Mouse (Mus musculus) embryonic facial prominence, embryonic 12.5 days (tissue): ENCODE measurements around the gene Myh3. TPM values are rescaled to one million over a fixed set of nuclear protein-coding genes. Genes with fewer than 3 reads are reported as not detected.

ENCODE experiments used
- ATAC-seq: fragments of 200-750 bp; cut with Nextera tagmentation; 2 replicates; pipeline ENCODE4 v1.8.0; 2017; ENCODE audit not compliant: insufficient number of reproducible peaks, insufficient read depth, low FRiP score, low TSS enrichment
- H3K27ac ChIP-seq: fragments of 300-500 bp; sonication (generic); 2 replicates; pipeline ENCODE4 v1.5.1; 2016; ENCODE audit warnings: mild to moderate bottlenecking
- H3K27me3 ChIP-seq: fragments of 300-500 bp; sonication (generic); 2 replicates; pipeline ENCODE4 v1.6.1; 2016; ENCODE audit warnings: mild to moderate bottlenecking, moderate library complexity
- H3K36me3 ChIP-seq: fragments of 300-500 bp; sonication (generic); 2 replicates; pipeline ENCODE4 v1.6.1; 2016; ENCODE audit warnings: mild to moderate bottlenecking
- H3K4me1 ChIP-seq: fragments of 300-500 bp; sonication (generic); 2 replicates; pipeline ENCODE4 v1.6.1; 2016
- H3K4me2 ChIP-seq: fragments of 300-500 bp; sonication (generic); replicated peaks from 2 replicates; pipeline ENCODE4 v1.6.1; 2016; ENCODE audit warnings: mild to moderate bottlenecking, moderate library complexity
- H3K4me3 ChIP-seq: fragments of 300-500 bp; sonication (generic); 2 replicates; pipeline ENCODE4 v1.5.1; 2016; ENCODE audit warnings: mild to moderate bottlenecking
- H3K9ac ChIP-seq: fragments of 300-500 bp; sonication (generic); 2 replicates; pipeline ENCODE4 v1.6.1; 2016; ENCODE audit warnings: mild to moderate bottlenecking, moderate library complexity
- H3K9me3 ChIP-seq: fragments of 300-500 bp; sonication (generic); 2 replicates; pipeline ENCODE4 v1.6.1; 2016; ENCODE audit warnings: mild to moderate bottlenecking, moderate library complexity
- WGBS: fragments of 180-500 bp; shearing (Covaris S2); methylation state at CpG from one replicate; pipeline ENCODE4 v1.1.7; 2016; 5-methylcytosine and 5-hydroxymethylcytosine counted together
- polyA plus RNA-seq: library from polyadenylated mRNA; unstranded; fragments of >200 nt; fragmentation: Nextera tagmentation; extraction: Ambion mirVana; gene quantifications from 2 replicates; pipeline ENCODE4 v1.2.1, GENCODE M21; 2016

Gene Myh3
- 25.2 and 34.6 TPM in 2 replicates for polyA plus RNA-seq

DNA sequence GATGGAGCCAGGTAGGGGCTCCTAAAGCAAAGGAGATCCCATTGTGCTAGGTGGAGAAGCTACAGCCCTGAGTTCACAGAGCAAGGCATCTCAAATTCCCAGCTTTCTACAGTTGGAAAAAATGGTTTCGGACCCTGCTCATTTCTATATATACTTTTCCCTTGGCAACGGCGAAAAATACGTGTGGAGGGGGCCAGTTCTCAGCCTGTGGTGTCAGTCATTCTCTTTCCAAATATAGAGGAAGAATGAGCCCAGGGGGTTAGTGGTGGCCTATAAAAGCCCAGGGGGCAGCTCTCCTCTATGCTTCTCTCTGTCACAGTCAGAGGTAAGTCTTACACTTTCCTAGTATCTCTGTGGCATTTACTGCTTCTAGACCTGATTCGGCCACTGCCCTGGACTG lies at the start of gene Myh3:
TSS of gene Myh3 (plus strand) at position 301 of the 400 bp plus-strand sequence.
- H3K4me1 ChIP-seq, result peaks cover 7% of the 10 kb centered on the region; the same call in 1 of the 2 replicates
- no peak within 1 kb of the TSS for H3K27ac ChIP-seq
- H3K4me2 ChIP-seq, result no peak within 1 kb of the TSS
- H3K4me3 ChIP-seq, result no peak within 1 kb of the TSS
- no peak for ATAC-seq
- no peaks in the 10 kb centered on the region for H3K36me3 ChIP-seq
- WGBS, result 86% methylated on average over 5 of the region's 5 CpGs
- H3K27me3 ChIP-seq, result no peaks in the 10 kb centered on the region
- H3K9ac ChIP-seq, result no peak within 1 kb of the TSS
- no peaks in the 10 kb centered on the region for H3K9me3 ChIP-seq

DNA sequence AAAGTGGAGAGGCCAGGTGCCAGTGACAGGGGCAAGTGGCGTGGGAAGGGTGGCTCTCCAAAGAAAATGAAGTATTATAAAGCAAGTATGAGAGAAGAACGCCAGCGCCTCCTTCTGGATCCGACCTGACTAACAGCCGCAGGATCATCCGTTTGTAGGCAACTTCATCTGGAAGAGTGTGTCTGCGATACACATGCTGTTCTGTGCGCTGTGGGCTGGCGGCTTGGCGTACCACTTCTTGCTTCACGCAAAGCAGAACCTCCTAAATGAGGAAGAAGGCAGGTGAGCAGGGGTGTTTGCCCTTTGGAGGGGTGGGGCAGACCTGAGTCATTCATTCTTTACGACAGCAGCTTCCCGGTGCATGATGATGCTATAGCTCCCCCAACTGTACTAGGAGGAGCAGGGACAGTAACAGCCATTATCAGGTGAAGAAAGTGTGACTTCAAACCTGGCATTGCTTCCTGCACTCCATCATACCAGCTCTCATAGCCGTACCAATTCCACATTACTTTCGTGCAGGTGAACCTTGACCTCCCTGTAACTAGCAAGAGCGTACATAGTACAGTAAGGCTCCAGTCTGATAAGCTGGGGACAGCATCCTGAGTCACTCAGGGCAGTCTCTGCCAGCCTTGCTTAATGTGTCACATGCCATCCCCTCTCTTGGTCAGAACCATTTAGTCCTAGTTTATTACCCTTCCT lies 47.0 kb upstream of the Myh3 start:
- no peaks in the 10 kb centered on the region for H3K27me3 ChIP-seq
- H3K9ac ChIP-seq, result no peak overlapping the region
- no peaks in the 10 kb centered on the region for H3K36me3 ChIP-seq
- no peak overlapping the region for H3K4me3 ChIP-seq
- no peaks in the 10 kb centered on the region for H3K9me3 ChIP-seq
- no peak overlapping the region for H3K27ac ChIP-seq
- 53% methylated on average over 16 of the region's 16 CpGs for WGBS
- H3K4me1 ChIP-seq, result no peaks in the 10 kb centered on the region
- H3K4me2 ChIP-seq, result no peak overlapping the region
- no peak for ATAC-seq

DNA sequence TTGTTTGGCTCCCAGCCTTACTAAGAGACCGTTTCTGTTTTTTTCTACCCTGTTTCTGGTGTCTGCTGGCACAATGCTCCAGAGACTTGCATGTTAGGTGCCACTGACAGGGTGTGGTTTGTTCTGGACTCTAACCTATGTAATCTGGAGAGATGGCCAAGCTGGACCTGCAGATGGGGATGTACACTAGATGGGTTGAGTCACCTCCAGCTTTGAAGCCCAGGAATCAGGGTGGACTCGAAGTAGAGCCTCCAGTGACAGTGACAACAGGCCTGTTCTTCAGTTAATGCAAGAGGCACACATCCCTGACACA lies 46.5 kb upstream of the Myh3 start:
- Histone ChIP-seq H3K9ac (no peak overlapping the region), H3K4me3 (no peak overlapping the region), H3K27ac (no peak overlapping the region), H3K36me3 (no peaks in the 10 kb centered on the region), H3K4me2 (no peak overlapping the region), H3K27me3 (no peaks in the 10 kb centered on the region), H3K4me1 (no peaks in the 10 kb centered on the region), H3K9me3 (no peaks in the 10 kb centered on the region)
- no peak for ATAC-seq
- 69% methylated on average over 2 of the region's 2 CpGs for WGBS

GRCm38 (mm10) chr11:67034775-67035485 lies 43.2 kb upstream of the Myh3 start:
- peaks cover 25% of the 10 kb centered on the region for H3K36me3 ChIP-seq
- 76% methylated on average over 4 of the region's 4 CpGs for WGBS

DNA sequence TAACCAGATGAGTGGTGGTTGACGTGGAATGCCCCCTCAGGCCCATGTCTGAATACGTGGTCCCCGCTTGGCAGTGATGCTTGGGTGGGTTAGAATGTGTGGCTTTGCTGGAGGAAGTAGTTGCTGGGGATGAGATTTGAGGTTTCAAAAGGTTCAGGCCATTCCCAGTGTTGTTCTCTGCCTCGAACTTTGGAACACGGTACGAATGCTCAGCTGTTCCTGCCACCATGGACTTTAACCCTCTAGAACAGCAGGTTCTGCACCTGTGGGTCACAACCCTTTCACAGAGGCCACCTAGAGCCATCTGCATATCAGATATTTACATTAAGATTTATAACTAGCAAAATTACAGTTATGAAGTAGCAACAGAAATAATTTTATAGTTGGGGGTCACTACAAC lies 41.9 kb upstream of the Myh3 start:
- no peak for ATAC-seq
- H3K4me1 ChIP-seq, result no peaks in the 10 kb centered on the region
- no peaks in the 10 kb centered on the region for H3K9me3 ChIP-seq
- 88% methylated on average over 6 of the region's 6 CpGs for WGBS
- no peaks in the 10 kb centered on the region for H3K27me3 ChIP-seq
- H3K9ac ChIP-seq, result no peak overlapping the region
- H3K36me3 ChIP-seq, result peaks cover 36% of the 10 kb centered on the region
- H3K4me2 ChIP-seq, result no peak overlapping the region
- H3K4me3 ChIP-seq, result no peak overlapping the region
- no peak overlapping the region for H3K27ac ChIP-seq

More at GRCm38 (mm10) chr11:67034775-67035485, 43.2 kb upstream of the Myh3 start:
- Histone ChIP-seq H3K27me3 (no peaks in the 10 kb centered on the region), H3K27ac (no peak overlapping the region), H3K4me2 (no peak overlapping the region), H3K4me3 (no peak overlapping the region), H3K9ac (no peak overlapping the region), H3K4me1 (no peaks in the 10 kb centered on the region), H3K9me3 (no peaks in the 10 kb centered on the region)
- no peak for ATAC-seq

GRCm38 (mm10) chr11:67036892-67037291 lies 41.2 kb upstream of the Myh3 start:
- H3K27ac ChIP-seq, result no peak overlapping the region
- no peaks in the 10 kb centered on the region for H3K9me3 ChIP-seq
- ATAC-seq, result no peak
- no peak overlapping the region for H3K4me3 ChIP-seq
- H3K9ac ChIP-seq, result no peak overlapping the region
- H3K4me1 ChIP-seq, result no peaks in the 10 kb centered on the region
- H3K36me3 ChIP-seq, result peaks cover 36% of the 10 kb centered on the region
- H3K27me3 ChIP-seq, result no peaks in the 10 kb centered on the region
- 94% methylated on average over 9 of the region's 9 CpGs for WGBS
- H3K4me2 ChIP-seq, result no peak overlapping the region

- no peak overlapping the region for H3K4me3 ChIP-seq
- H3K4me2 ChIP-seq, result no peak overlapping the region
- H3K9ac ChIP-seq, result no peak overlapping the region
- H3K9me3 ChIP-seq, result no peaks in the 10 kb centered on the region
- H3K27me3 ChIP-seq, result no peaks in the 10 kb centered on the region
- no peak for ATAC-seq
- no peak overlapping the region for H3K27ac ChIP-seq
- peaks cover 2% of the 10 kb centered on the region; the same call in 1 of the 2 replicates for H3K4me1 ChIP-seq
- 90% methylated on average over 3 of the region's 3 CpGs for WGBS
- H3K36me3 ChIP-seq, result peaks cover 36% of the 10 kb centered on the region
Measured at GRCm38 (mm10) chr11:67039799-67040198, 38.3 kb upstream of the Myh3 start.

DNA sequence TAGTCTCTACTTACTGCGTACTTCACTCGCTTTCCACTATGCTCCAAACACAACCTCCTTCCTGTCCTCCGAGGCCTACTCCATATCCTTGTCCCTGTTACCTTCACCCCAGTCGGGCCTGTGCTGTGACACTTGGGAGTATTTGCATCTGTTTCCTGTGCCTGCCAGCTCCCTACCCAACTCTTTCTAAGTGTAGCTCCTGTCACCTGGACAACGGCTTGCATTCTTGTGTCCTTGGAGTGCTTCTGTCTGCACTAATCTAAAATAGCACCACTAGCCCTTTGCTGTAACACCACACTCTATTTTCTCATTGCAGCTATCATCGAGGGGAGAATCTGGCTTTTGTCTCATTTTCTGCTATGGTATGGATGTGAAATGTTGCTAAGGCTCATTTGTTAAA lies 37.6 kb upstream of the Myh3 start:
- H3K9ac ChIP-seq, result no peak overlapping the region

DNA sequence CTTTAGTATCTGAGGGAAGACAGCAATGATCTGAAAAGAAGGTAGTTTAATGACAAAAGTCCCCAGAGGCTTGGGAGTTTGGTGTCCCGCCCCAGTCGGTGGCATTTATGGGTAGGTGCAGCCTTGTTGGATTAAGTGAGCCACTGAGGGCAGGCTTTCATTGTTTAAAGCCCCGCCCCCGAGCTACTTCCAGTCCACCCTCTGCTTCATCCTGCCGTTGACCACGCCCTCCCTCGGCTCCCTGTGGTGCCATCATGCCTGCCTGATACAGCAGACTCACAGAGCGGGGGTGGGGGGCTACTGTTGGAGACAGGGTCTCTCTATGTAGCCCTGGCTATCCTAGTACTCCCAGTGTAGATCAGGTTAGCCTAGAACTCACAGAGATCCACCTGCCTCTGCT lies 35.1 kb upstream of the Myh3 start:
- Histone ChIP-seq H3K9me3 (no peaks in the 10 kb centered on the region), H3K4me2 (no peak overlapping the region), H3K4me1 (peaks cover 4% of the 10 kb centered on the region; the same call in 1 of the 2 replicates), H3K27me3 (no peaks in the 10 kb centered on the region), H3K4me3 (no peak overlapping the region), H3K36me3 (peaks cover 42% of the 10 kb centered on the region), H3K9ac (no peak overlapping the region), H3K27ac (no peak overlapping the region)
- ATAC-seq, result no peak
- WGBS, result 56% methylated on average over 8 of the region's 8 CpGs

More for the DNA sequence above, 37.6 kb upstream of the Myh3 start:
- Histone ChIP-seq H3K9me3 (no peaks in the 10 kb centered on the region), H3K27ac (no peak overlapping the region), H3K4me2 (no peak overlapping the region), H3K4me1 (peaks cover 4% of the 10 kb centered on the region; the same call in 1 of the 2 replicates), H3K4me3 (no peak overlapping the region), H3K36me3 (peaks cover 37% of the 10 kb centered on the region), H3K27me3 (no peaks in the 10 kb centered on the region)
- ATAC-seq, result no peak
- WGBS, result 95% methylated on average over 6 of the region's 6 CpGs

DNA sequence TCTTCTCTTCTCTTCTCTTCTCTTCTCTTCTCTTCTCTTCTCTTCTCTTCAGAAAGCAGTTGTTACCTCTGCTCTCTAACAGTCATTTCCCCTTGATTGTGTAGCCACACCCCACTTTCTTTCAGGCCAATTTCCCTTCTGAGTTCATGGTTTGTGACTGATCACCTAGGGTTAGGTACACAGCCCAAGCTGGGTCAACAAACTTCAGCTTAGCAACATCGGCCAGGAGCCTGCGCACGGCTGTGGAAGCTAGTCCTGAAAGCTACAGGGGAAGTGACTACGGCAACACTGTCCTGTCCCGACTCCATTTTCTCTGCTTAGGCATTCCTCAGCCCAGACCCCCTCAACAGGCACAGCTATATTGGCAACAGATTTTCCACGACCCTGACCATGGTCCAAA lies 33.1 kb upstream of the Myh3 start:
- Histone ChIP-seq H3K9me3 (no peaks in the 10 kb centered on the region), H3K4me1 (peaks cover 4% of the 10 kb centered on the region; the same call in 1 of the 2 replicates), H3K4me3 (no peak overlapping the region), H3K27ac (no peak overlapping the region), H3K9ac (no peak overlapping the region), H3K27me3 (no peaks in the 10 kb centered on the region), H3K4me2 (no peak overlapping the region), H3K36me3 (peaks cover 25% of the 10 kb centered on the region)
- no peak for ATAC-seq
- WGBS, result 75% methylated on average over 6 of the region's 6 CpGs

- ATAC-seq, result no peak
- Histone ChIP-seq H3K36me3 (peaks cover 17% of the 10 kb centered on the region), H3K9me3 (no peaks in the 10 kb centered on the region), H3K4me1 (peaks cover 7% of the 10 kb centered on the region; the same call in 1 of the 2 replicates), H3K9ac (no peak overlapping the region), H3K27ac (no peak overlapping the region), H3K4me3 (no peak overlapping the region), H3K4me2 (no peak overlapping the region), H3K27me3 (no peaks in the 10 kb centered on the region)
- 89% methylated on average over 5 of the region's 5 CpGs for WGBS
Measured at GRCm38 (mm10) chr11:67047199-67047598, 30.9 kb upstream of the Myh3 start.

- Histone ChIP-seq H3K9me3 (no peaks in the 10 kb centered on the region), H3K27ac (no peak overlapping the region), H3K9ac (no peak overlapping the region), H3K4me1 (peaks cover 10% of the 10 kb centered on the region), H3K4me3 (no peak overlapping the region), H3K4me2 (no peak overlapping the region), H3K36me3 (peaks cover 17% of the 10 kb centered on the region), H3K27me3 (no peaks in the 10 kb centered on the region)
- ATAC-seq, result no peak
- 92% methylated on average over 8 of the region's 8 CpGs for WGBS
Measured at GRCm38 (mm10) chr11:67048496-67048895, 29.6 kb upstream of the Myh3 start.
